Mouse (Mus musculus) heart, embryonic 15.5 days (tissue): ENCODE measurements around the gene Lhx2. TPM values are rescaled to one million over a fixed set of nuclear protein-coding genes. Genes with fewer than 3 reads are reported as not detected.

Experiments
- ATAC-seq: fragments of 200-750 bp; cut with Nextera tagmentation; replicated peaks from 2 replicates; pipeline ENCODE4 v1.8.0; 2017; ENCODE audit warnings: low read depth, moderate TSS enrichment; ENCODE audit not compliant: insufficient number of reproducible peaks, insufficient read depth, low FRiP score
- H3K27ac ChIP-seq: fragments of 300-500 bp; sonication (generic); 2 replicates; pipeline ENCODE4 v1.5.1; 2015; ENCODE audit warnings: mild to moderate bottlenecking, inconsistent platforms
- H3K27me3 ChIP-seq: fragments of 300-500 bp; sonication (generic); 2 replicates; pipeline ENCODE4 v1.6.1; 2015; ENCODE audit warnings: inconsistent platforms
- H3K36me3 ChIP-seq: fragments of 300-500 bp; sonication (generic); 2 replicates; pipeline ENCODE4 v1.6.1; 2015; ENCODE audit warnings: mild to moderate bottlenecking, inconsistent platforms
- H3K4me1 ChIP-seq: fragments of 300-500 bp; sonication (generic); replicated peaks from 2 replicates; pipeline ENCODE4 v1.6.1; 2015; ENCODE audit warnings: inconsistent platforms
- H3K4me2 ChIP-seq: fragments of 300-500 bp; sonication (generic); 2 replicates; pipeline ENCODE4 v1.6.1; 2015; ENCODE audit warnings: inconsistent platforms, mild to moderate bottlenecking, moderate library complexity
- H3K4me3 ChIP-seq: fragments of 300-500 bp; sonication (generic); 2 replicates; pipeline ENCODE4 v1.5.1; 2015; ENCODE audit warnings: mild to moderate bottlenecking, inconsistent platforms
- H3K9ac ChIP-seq: fragments of 300-500 bp; sonication (generic); 2 replicates; pipeline ENCODE4 v1.6.1; 2015; ENCODE audit warnings: mild to moderate bottlenecking, inconsistent platforms
- H3K9me3 ChIP-seq: fragments of 300-500 bp; sonication (generic); replicated peaks from 2 replicates; pipeline ENCODE4 v1.6.1; 2016; ENCODE audit warnings: inconsistent platforms
- WGBS: fragments of 180-500 bp; shearing (Covaris S2); methylation state at CpG from one replicate; pipeline ENCODE4 v1.1.7; 2015; ENCODE audit warnings: mixed read lengths; 5-methylcytosine and 5-hydroxymethylcytosine counted together
- polyA plus RNA-seq: library from polyadenylated mRNA; unstranded; fragments of >200 nt; fragmentation: Nextera tagmentation; extraction: Ambion mirVana; gene quantifications from 2 replicates; pipeline ENCODE4 v1.2.1, GENCODE M21; 2015

Lhx2 gene
- polyA plus RNA-seq, 1 experiment from 2014 or later, result 0.05 TPM

DNA sequence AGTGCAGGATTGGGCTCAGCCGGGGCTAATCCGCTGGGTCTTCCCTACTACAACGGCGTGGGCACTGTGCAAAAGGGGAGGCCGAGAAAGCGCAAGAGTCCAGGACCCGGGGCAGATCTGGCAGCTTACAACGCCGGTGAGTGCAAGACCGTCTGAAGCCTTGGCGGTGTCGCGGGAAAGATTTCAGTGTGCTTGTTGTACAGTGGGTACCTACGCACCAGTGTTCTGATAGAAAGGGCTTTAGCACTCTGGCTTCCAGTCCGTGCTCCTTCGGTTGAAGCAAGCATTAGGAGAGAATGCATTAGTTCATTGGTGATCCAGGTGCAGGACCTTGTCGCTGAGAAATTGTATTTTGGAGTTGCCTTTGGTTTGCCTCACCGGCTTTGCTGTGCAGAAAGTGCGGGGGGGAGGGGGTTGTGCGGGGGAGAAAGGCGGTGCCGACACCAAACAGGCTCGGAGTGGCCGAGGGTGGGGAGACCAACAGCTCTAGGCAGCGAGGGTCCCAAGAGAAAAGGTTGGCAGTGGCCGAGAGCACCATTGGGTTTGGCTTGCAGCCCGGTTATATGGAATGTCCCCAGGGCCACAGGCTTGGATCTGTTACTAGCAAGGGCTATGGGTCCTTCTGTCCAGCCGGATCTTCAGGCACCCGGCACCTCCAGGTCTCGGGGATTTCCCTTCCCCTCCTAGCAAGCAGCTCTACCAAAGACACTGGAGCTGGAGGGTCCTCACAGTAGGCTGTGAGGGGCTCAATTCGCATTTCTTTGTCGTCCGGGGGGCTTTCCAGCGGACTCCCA lies 15.8 kb downstream of the Lhx2 start:
- H3K9ac ChIP-seq, result no peak overlapping the region

GRCm38 (mm10) chr2:38355731-38356427 lies 16.8 kb downstream of the Lhx2 start:
- peak overlapping the region; percentile 31; the same call in 1 of the 2 replicates for H3K4me3 ChIP-seq
- no peaks in the 10 kb centered on the region for H3K9me3 ChIP-seq
- peaks cover 97% of the 10 kb centered on the region for H3K27me3 ChIP-seq
- H3K4me2 ChIP-seq, result peak overlapping the region; percentile 50; the same call in 1 of the 2 replicates
- no peaks in the 10 kb centered on the region for H3K36me3 ChIP-seq
- H3K27ac ChIP-seq, result no peak overlapping the region
- no peak overlapping the region for H3K9ac ChIP-seq
- WGBS, result 3% methylated on average over 19 of the region's 19 CpGs
- ATAC-seq, result no peak
- H3K4me1 ChIP-seq, result peaks cover 32% of the 10 kb centered on the region

More for the DNA sequence above, 15.8 kb downstream of the Lhx2 start:
- Histone ChIP-seq H3K9me3 (no peaks in the 10 kb centered on the region), H3K4me2 (no peak overlapping the region), H3K4me1 (peaks cover 40% of the 10 kb centered on the region), H3K4me3 (0 out of 2 replicates have a peak overlapping the region, but pooled peaks have one; percentile 4), H3K36me3 (no peaks in the 10 kb centered on the region), H3K27ac (no peak overlapping the region), H3K27me3 (peaks cover 97% of the 10 kb centered on the region)
- no peak for ATAC-seq
- WGBS, result 2% methylated on average over 34 of the region's 34 CpGs

- Histone ChIP-seq H3K27ac (no peak overlapping the region), H3K4me2 (peak overlapping the region; percentile 50), H3K36me3 (no peaks in the 10 kb centered on the region), H3K4me3 (peak overlapping the region; percentile 31), H3K9me3 (no peaks in the 10 kb centered on the region), H3K27me3 (peaks cover 97% of the 10 kb centered on the region), H3K9ac (no peak overlapping the region), H3K4me1 (peaks cover 25% of the 10 kb centered on the region)
- WGBS, result 2% methylated on average over 53 of the region's 53 CpGs
- ATAC-seq, result no peak
Measured at GRCm38 (mm10) chr2:38356428-38357260, 17.6 kb downstream of the Lhx2 start.

DNA sequence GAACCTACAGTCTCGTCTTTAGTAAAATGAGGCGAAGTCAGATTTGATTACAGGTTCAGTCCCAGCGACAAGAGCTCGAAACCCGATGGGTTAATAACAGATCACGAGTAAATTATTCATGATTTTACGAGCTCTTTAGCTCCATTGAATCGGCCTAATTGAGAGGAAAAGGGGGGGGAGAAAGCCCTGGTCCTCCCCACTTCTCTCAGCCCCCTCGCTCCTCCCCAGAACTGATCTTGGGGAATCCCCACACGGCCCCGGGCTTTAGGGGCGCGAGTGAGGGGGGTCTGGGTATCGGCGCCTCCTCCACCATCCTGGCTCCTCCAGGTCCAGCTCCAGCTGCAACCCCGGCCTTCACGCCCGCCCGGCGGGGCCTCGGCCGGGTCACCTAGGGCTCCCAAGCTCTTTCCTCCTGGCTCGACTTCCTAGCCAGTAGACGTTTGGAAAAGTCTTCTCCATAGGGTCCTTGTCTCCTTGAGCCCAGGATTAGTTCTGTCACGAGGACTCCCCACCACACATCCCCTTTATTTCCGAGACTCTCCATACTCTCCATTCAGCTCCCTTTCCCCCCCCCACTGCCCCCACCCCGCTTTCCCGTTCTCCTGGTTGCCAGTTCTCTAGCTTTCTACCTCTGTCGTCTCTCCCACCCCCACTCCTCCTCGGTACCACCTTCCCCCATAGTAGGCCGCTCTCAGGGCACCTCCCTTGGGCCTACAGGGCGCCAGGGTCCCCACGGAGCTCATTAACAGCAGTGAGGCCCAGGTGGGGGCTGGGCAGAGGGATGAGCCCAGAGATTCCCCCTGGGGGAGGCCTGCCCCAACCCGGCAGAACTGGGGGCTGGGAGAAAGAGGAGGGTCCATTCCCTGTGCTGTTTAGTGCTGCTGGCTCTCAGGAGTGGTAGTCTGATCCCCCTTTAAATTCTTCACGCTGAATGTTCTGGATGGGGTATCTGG lies 18.5 kb downstream of the Lhx2 start:
- H3K4me2 ChIP-seq, result no peak overlapping the region
- peaks cover 16% of the 10 kb centered on the region for H3K4me1 ChIP-seq
- peaks cover 97% of the 10 kb centered on the region for H3K27me3 ChIP-seq
- H3K9ac ChIP-seq, result no peak overlapping the region
- H3K9me3 ChIP-seq, result no peaks in the 10 kb centered on the region
- H3K36me3 ChIP-seq, result no peaks in the 10 kb centered on the region
- ATAC-seq, result no peak
- 5% methylated on average over 35 of the region's 35 CpGs for WGBS
- no peak overlapping the region for H3K4me3 ChIP-seq
- H3K27ac ChIP-seq, result no peak overlapping the region

DNA sequence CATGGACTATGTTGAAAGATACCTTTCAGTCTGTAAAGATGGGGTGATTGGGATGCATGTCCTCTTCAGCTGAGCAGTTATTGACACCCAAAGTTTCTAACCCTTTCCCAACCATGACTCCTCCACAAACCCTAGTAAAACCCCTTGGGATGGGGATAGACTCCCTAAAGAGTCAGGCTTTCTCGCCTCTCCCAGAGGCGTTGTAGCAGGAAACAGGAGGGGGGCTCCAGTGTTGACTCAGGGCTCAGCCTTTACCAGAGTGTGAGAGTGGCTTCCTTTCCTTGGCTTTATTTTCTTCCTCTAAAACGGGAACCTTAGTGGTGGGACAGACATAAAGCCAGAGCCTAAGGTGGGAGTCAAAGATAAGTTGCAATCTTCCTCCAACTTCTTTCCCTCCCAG lies 19.5 kb downstream of the Lhx2 start:
- Histone ChIP-seq H3K9ac (no peak overlapping the region), H3K9me3 (no peaks in the 10 kb centered on the region), H3K27me3 (peaks cover 97% of the 10 kb centered on the region), H3K4me2 (no peak overlapping the region), H3K27ac (no peak overlapping the region), H3K36me3 (no peaks in the 10 kb centered on the region), H3K4me3 (no peak overlapping the region), H3K4me1 (peaks cover 16% of the 10 kb centered on the region)
- ATAC-seq, result no peak
- WGBS, result 7% methylated on average over 3 of the region's 3 CpGs

GRCm38 (mm10) chr2:38359186-38359585 lies 20.1 kb downstream of the Lhx2 start:
- H3K9me3 ChIP-seq, result no peaks in the 10 kb centered on the region
- no peaks in the 10 kb centered on the region for H3K36me3 ChIP-seq
- 4% methylated on average over 10 of the region's 10 CpGs for WGBS
- peaks cover 16% of the 10 kb centered on the region for H3K4me1 ChIP-seq
- ATAC-seq, result no peak
- H3K27ac ChIP-seq, result no peak overlapping the region
- H3K27me3 ChIP-seq, result peaks cover 97% of the 10 kb centered on the region
- H3K9ac ChIP-seq, result no peak overlapping the region
- H3K4me2 ChIP-seq, result no peak overlapping the region
- H3K4me3 ChIP-seq, result no peak overlapping the region

DNA sequence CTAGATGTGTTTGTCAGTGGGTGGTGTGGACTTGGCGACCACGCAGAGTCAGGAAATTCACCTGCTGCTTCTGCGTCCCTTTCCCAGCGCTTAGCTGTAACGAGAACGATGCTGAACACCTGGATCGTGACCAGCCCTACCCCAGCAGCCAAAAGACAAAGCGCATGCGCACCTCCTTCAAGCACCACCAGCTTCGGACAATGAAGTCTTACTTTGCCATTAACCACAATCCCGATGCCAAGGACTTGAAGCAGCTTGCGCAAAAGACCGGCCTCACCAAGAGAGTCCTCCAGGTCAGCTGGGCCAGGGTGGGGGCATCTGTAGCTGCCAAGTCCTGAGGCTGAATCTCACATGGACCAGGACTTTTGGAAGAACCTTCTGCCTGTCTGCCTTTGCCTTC lies 20.7 kb downstream of the Lhx2 start:
- Histone ChIP-seq H3K4me3 (no peak overlapping the region), H3K27me3 (peaks cover 96% of the 10 kb centered on the region), H3K4me1 (peaks cover 11% of the 10 kb centered on the region), H3K4me2 (no peak overlapping the region), H3K36me3 (no peaks in the 10 kb centered on the region), H3K27ac (no peak overlapping the region), H3K9me3 (no peaks in the 10 kb centered on the region), H3K9ac (no peak overlapping the region)
- 14% methylated on average over 13 of the region's 13 CpGs for WGBS
- no peak for ATAC-seq

GRCm38 (mm10) chr2:38366222-38366621 lies 27.1 kb downstream of the Lhx2 start:
- Histone ChIP-seq H3K27ac (no peak overlapping the region), H3K4me2 (no peak overlapping the region), H3K9me3 (no peaks in the 10 kb centered on the region), H3K9ac (no peak overlapping the region), H3K4me1 (peaks cover 8% of the 10 kb centered on the region), H3K27me3 (peaks cover 95% of the 10 kb centered on the region), H3K4me3 (no peak overlapping the region), H3K36me3 (no peaks in the 10 kb centered on the region)
- WGBS, result 57% methylated on average over 7 of the region's 7 CpGs
- no peak for ATAC-seq

- Histone ChIP-seq H3K27me3 (peaks cover 95% of the 10 kb centered on the region), H3K4me3 (no peak overlapping the region), H3K9ac (no peak overlapping the region), H3K9me3 (no peaks in the 10 kb centered on the region), H3K4me1 (peaks cover 8% of the 10 kb centered on the region), H3K27ac (no peak overlapping the region), H3K4me2 (no peak overlapping the region), H3K36me3 (no peaks in the 10 kb centered on the region)
- 15% methylated on average over 9 of the region's 9 CpGs for WGBS
- no peak; the same call in 1 of the 2 replicates for ATAC-seq
Measured at GRCm38 (mm10) chr2:38367023-38367422, 27.9 kb downstream of the Lhx2 start.

DNA sequence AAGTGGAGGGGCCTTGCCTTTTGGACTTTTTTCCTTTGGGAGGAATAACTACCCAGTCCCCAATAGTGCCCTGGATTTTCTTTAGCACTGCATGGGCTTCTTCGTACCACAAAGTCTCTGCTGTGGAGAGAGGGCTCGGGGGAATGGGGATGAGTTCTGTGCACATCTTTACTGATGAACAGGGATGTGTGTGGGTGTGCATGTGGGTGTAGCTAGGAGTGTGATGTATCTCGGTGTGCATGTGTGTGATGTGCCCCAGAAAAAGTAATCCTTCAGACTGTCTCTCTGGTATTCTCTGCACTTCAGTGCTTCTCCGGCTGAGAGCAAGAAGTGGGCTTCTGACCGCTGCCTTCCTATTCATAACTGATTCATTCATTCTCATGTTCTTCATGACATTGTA lies 28.8 kb downstream of the Lhx2 start:
- Histone ChIP-seq H3K4me1 (peaks cover 8% of the 10 kb centered on the region), H3K4me3 (no peak overlapping the region), H3K27me3 (peaks cover 95% of the 10 kb centered on the region), H3K36me3 (no peaks in the 10 kb centered on the region), H3K27ac (no peak overlapping the region), H3K9me3 (no peaks in the 10 kb centered on the region), H3K9ac (no peak overlapping the region), H3K4me2 (no peak overlapping the region)
- 74% methylated on average over 5 of the region's 5 CpGs for WGBS
- ATAC-seq, result no peak
